Mouse (Mus musculus) liver, embryonic 14.5 days (tissue): Measurements from ENCODE around the gene Llgl2.

ENCODE experiments used
- CTCF ChIP-seq: IDR thresholded peaks from 2 replicates; pipeline ENCODE4 v1.5.1; 2016; ENCODE audit warnings: antibody characterized with exemption, low read depth, control low read depth
- EP300 ChIP-seq: IDR thresholded peaks from 2 replicates; pipeline ENCODE4 v1.6.1; 2016; ENCODE audit warnings: antibody characterized with exemption, low read depth

- peak; percentile 52; the same call in 1 of the 2 replicates for TF ChIP-seq CTCF
- no peak for TF ChIP-seq EP300
These were observed 6.5 kb upstream of the Llgl2 start for GRCm38 (mm10) chr11:115817331-115817730.
